Mouse (Mus musculus) olfactory bulb, adult 2 months (tissue): ENCODE measurements around the gene Dclk2. TPM values are rescaled to one million over a fixed set of nuclear protein-coding genes. Genes with fewer than 3 reads are reported as not detected.

ENCODE experiments used
- H3K27ac ChIP-seq: fragments of 200-500 bp; 2 replicates; pipeline ENCODE4 v1.5.1; 2012; ENCODE audit warnings: low read depth, low read length; ENCODE audit not compliant: insufficient read depth
- H3K4me1 ChIP-seq: fragments of 200-500 bp; 2 replicates; pipeline ENCODE4 v1.6.1; 2012; ENCODE audit warnings: low read length; ENCODE audit not compliant: control insufficient read depth, insufficient read depth
- H3K4me3 ChIP-seq: fragments of 200-500 bp; 2 replicates; pipeline ENCODE4 v1.5.1; 2012; ENCODE audit warnings: mild to moderate bottlenecking, low read depth, low read length, moderate library complexity; ENCODE audit not compliant: insufficient read depth
- CTCF ChIP-seq: fragments of 200-500 bp; IDR thresholded peaks from 2 replicates; pipeline ENCODE4 v1.5.1; 2012; ENCODE audit warnings: low read depth, mild to moderate bottlenecking, low read length, moderate library complexity; ENCODE audit not compliant: insufficient read depth
- POLR2A ChIP-seq: fragments of 200-500 bp; IDR thresholded peaks from 2 replicates; pipeline ENCODE4 v1.6.1; 2012; ENCODE audit warnings: mild to moderate bottlenecking, low read depth, low read length, moderate library complexity; ENCODE audit not compliant: insufficient read depth
- WGBS: fragments of 180-500 bp; shearing (Covaris S2); methylation state at CpG from one replicate; pipeline ENCODE4 v1.1.7; 2018; 5-methylcytosine and 5-hydroxymethylcytosine counted together
- polyA plus RNA-seq: library from polyadenylated mRNA; stranded (reverse); fragments of >200 nt; gene quantifications from 2 replicates; pipeline ENCODE4 v1.2.4, GENCODE M21; 2012; ENCODE audit warnings: low replicate concordance; ENCODE audit not compliant: missing spikeins, insufficient read depth, insufficient read length

The Dclk2 gene
- polyA plus RNA-seq, 1 experiment, result 287 TPM

- H3K4me3 ChIP-seq, result no peak overlapping the region
- H3K4me1 ChIP-seq, result peaks cover 22% of the 10 kb centered on the region
- peak overlapping the region; percentile 72 for H3K27ac ChIP-seq
- WGBS, result 28% methylated on average over 6 of the region's 6 CpGs
- TF ChIP-seq CTCF (no peak), POLR2A (no peak)
Measured at GRCm38 (mm10) chr3:86873092-86873600, 47.5 kb downstream of the Dclk2 start.

- peaks cover 20% of the 10 kb centered on the region for H3K4me1 ChIP-seq
- peak overlapping the region; percentile 16; the same call in 1 of the 2 replicates for H3K27ac ChIP-seq
Measured at GRCm38 (mm10) chr3:86870952-86871351, 49.7 kb downstream of the Dclk2 start.

GRCm38 (mm10) chr3:86870411-86870810 is 50.2 kb downstream of the Dclk2 start:
- H3K27ac ChIP-seq, result peak overlapping the region; percentile 70
- H3K4me1 ChIP-seq, result peaks cover 20% of the 10 kb centered on the region
- no peak for TF ChIP-seq POLR2A
- no peak for TF ChIP-seq CTCF
- H3K4me3 ChIP-seq, result no peak overlapping the region
- 23% methylated on average over 3 of the region's 3 CpGs for WGBS

More at GRCm38 (mm10) chr3:86870952-86871351, 49.7 kb downstream of the Dclk2 start:
- WGBS, result 50% methylated on average over 6 of the region's 6 CpGs
- TF ChIP-seq POLR2A, result no peak
- TF ChIP-seq CTCF, result no peak
- no peak overlapping the region for H3K4me3 ChIP-seq

- WGBS, result 33% methylated on average over 3 of the region's 3 CpGs
- peaks cover 14% of the 10 kb centered on the region for H3K4me1 ChIP-seq
- peak overlapping the region; percentile 90 for H3K27ac ChIP-seq
- no peak overlapping the region for H3K4me3 ChIP-seq
- TF ChIP-seq POLR2A (no peak), CTCF (no peak)
Measured at GRCm38 (mm10) chr3:86868721-86869120, 51.9 kb downstream of the Dclk2 start.

GRCm38 (mm10) chr3:86863327-86864008 is 57.2 kb downstream of the Dclk2 start:
- TF ChIP-seq CTCF (no peak), POLR2A (no peak)
- H3K4me3 ChIP-seq, result no peak overlapping the region
- H3K27ac ChIP-seq, result no peak overlapping the region
- H3K4me1 ChIP-seq, result peaks cover 21% of the 10 kb centered on the region
- WGBS, result 35% methylated on average over 10 of the region's 10 CpGs

GRCm38 (mm10) chr3:86862939-86863311 is 57.7 kb downstream of the Dclk2 start:
- Histone ChIP-seq H3K27ac (no peak overlapping the region), H3K4me3 (no peak overlapping the region), H3K4me1 (peaks cover 18% of the 10 kb centered on the region)
- WGBS, result 21% methylated on average over 3 of the region's 3 CpGs
- TF ChIP-seq CTCF (no peak), POLR2A (no peak)

GRCm38 (mm10) chr3:86862245-86862938 is 58.3 kb downstream of the Dclk2 start:
- H3K4me1 ChIP-seq, result peaks cover 18% of the 10 kb centered on the region
- no peak overlapping the region for H3K4me3 ChIP-seq
- WGBS, result 58% methylated on average over 10 of the region's 10 CpGs
- H3K27ac ChIP-seq, result 0 out of 2 replicates have a peak overlapping the region, but pooled peaks have one; percentile 2
- TF ChIP-seq CTCF (no peak), POLR2A (no peak)

GRCm38 (mm10) chr3:86859791-86860190 is 60.9 kb downstream of the Dclk2 start:
- Histone ChIP-seq H3K4me1 (peaks cover 22% of the 10 kb centered on the region), H3K4me3 (no peak overlapping the region), H3K27ac (no peak overlapping the region)
- 91% methylated on average over 2 of the region's 2 CpGs for WGBS
- TF ChIP-seq POLR2A, result no peak
- no peak for TF ChIP-seq CTCF

- 52% methylated on average over 5 of the region's 5 CpGs for WGBS
- Histone ChIP-seq H3K27ac (no peak overlapping the region), H3K4me3 (no peak overlapping the region), H3K4me1 (peaks cover 20% of the 10 kb centered on the region)
- no peak for TF ChIP-seq POLR2A
- TF ChIP-seq CTCF, result no peak
Measured at GRCm38 (mm10) chr3:86858699-86859098, 62.0 kb downstream of the Dclk2 start.
